33 mouse cellular contexts compared by ENCODE assay signal in genomic region chr3:101228066-101228465, GRCm38 (mm10). TPM values are rescaled to one million over a fixed set of nuclear protein-coding genes. Genes with fewer than 3 reads are reported as not detected.
"Had no signal": no experiment of that assay in that cellular context is flagged by ENCODE, and none has a peak within 500 bp of the region (broad histone marks: within the 10 kb centered on the region; RNA-seq: fewer than 3 reads in every experiment).

No protein-coding gene starts in this region.

- ATAC-seq: hindbrain, postnatal 0 days; intestine, embryonic 16.5 days had no signal

- H3K4me1 ChIP-seq: heart, embryonic 12.5 days; hindbrain, embryonic 15.5 days; limb, embryonic 15.5 days had no signal

- DNase-seq: gastrocnemius, adult 2 months; gastrocnemius, postnatal 10 days; gastrocnemius, postnatal 25 days; heart, adult 2 months; heart, postnatal 10 days; heart, postnatal 36 days; kidney, adult 11 months; kidney, adult 2 months; kidney, adult 9 months; kidney, postnatal 14 days; kidney, postnatal 36 days; layer of hippocampus, adult 9-11 months; layer of hippocampus, postnatal 36 days; left cerebral cortex, postnatal 4 days had no signal

- H3K27me3 ChIP-seq: heart, embryonic 12.5 days; hindbrain, embryonic 13.5 days; hindbrain, embryonic 15.5 days; kidney, embryonic 15.5 days; limb, embryonic 13.5 days; limb, embryonic 15.5 days had no signal

- H3K36me3 ChIP-seq: heart, embryonic 10.5 days; heart, embryonic 12.5 days; hindbrain, embryonic 13.5 days; hindbrain, embryonic 15.5 days; kidney, embryonic 15.5 days; limb, embryonic 13.5 days; limb, embryonic 15.5 days had no signal

- H3K27ac ChIP-seq: gastrocnemius, adult 2 months; heart, adult 2 months; heart, embryonic 10.5 days; hindbrain, embryonic 13.5 days; hindbrain, embryonic 15.5 days; hindbrain, postnatal 0 days; kidney, embryonic 15.5 days; kidney, postnatal 0 days; limb, embryonic 13.5 days; limb, embryonic 15.5 days had no signal

- H3K4me3 ChIP-seq: gastrocnemius, adult 2 months; heart, adult 2 months; heart, embryonic 10.5 days; heart, embryonic 12.5 days; hindbrain, embryonic 13.5 days; hindbrain, embryonic 15.5 days; kidney, embryonic 15.5 days; limb, embryonic 13.5 days; limb, embryonic 15.5 days had no signal

RNA-seq across cellular contexts. Expression of gene Cd2, which starts 59.7 kb away (rescaled TPM):
- total RNA-seq: gastrocnemius, adult 2 months; granulocyte monocyte progenitor cell, adult 5-6 weeks; hindbrain, postnatal 0 days; layer of hippocampus, adult 18-20 months; layer of hippocampus, adult 8-10 months; layer of hippocampus, postnatal 14 days; layer of hippocampus, postnatal 36 days; left cerebral cortex, adult 18-20 months; left cerebral cortex, postnatal 10 days; left cerebral cortex, postnatal 25 days had no signal
- polyA plus RNA-seq: heart, embryonic 12.5 days; heart, embryonic 14.5 days; hindbrain, embryonic 13.5 days; hindbrain, embryonic 15.5 days; hindbrain, postnatal 0 days; kidney, embryonic 15.5 days; kidney, postnatal 0 days; limb, embryonic 11.5 days; limb, embryonic 13.5 days; limb, embryonic 15.5 days had no signal
